Mouse (Mus musculus) ES-Bruce4 (cell line): ENCODE results near the gene Smpd2. TPM values are rescaled to one million over a fixed set of nuclear protein-coding genes. Genes with fewer than 3 reads are reported as not detected.

ENCODE experiments used
- H3K27ac ChIP-seq: 2 replicates; pipeline ENCODE4 v1.5.1; 2012; ENCODE audit warnings: low read length, inconsistent platforms; ENCODE audit not compliant: insufficient read depth
- H3K27me3 ChIP-seq: 2 replicates; pipeline ENCODE4 v1.6.1; 2012; ENCODE audit warnings: mild to moderate bottlenecking, low read length, inconsistent platforms; ENCODE audit not compliant: control insufficient read depth, poor library complexity, insufficient read depth, severe bottlenecking
- H3K36me3 ChIP-seq: 2 replicates; pipeline ENCODE4 v1.6.1; 2012; ENCODE audit warnings: inconsistent platforms, mild to moderate bottlenecking, low read length, moderate library complexity; ENCODE audit not compliant: control insufficient read depth, poor library complexity, insufficient read depth, severe bottlenecking
- H3K4me1 ChIP-seq: one replicate; pipeline ENCODE4 v1.8.1; 2011; ENCODE audit warnings: low read length; ENCODE audit not compliant: control insufficient read depth, insufficient read depth
- H3K4me3 ChIP-seq: 2 replicates; pipeline ENCODE4 v1.5.1; 2011; ENCODE audit warnings: low read depth, mild to moderate bottlenecking, low read length
- H3K9ac ChIP-seq: 2 replicates; pipeline ENCODE4 v1.6.1; 2012; ENCODE audit warnings: low read depth, mild to moderate bottlenecking, inconsistent platforms; ENCODE audit not compliant: poor library complexity, severe bottlenecking
- H3K9me3 ChIP-seq: replicated peaks from 2 replicates; pipeline ENCODE4 v1.6.1; 2012; ENCODE audit warnings: mild to moderate bottlenecking, low read length, inconsistent platforms; ENCODE audit not compliant: control insufficient read depth, poor library complexity, insufficient read depth, severe bottlenecking
- CTCF ChIP-seq: IDR thresholded peaks from one replicate; pipeline ENCODE4 v1.8.1; 2011; ENCODE audit warnings: low read depth, low read length
- EP300 ChIP-seq: IDR thresholded peaks from 2 replicates; pipeline ENCODE4 v1.6.1; 2011; ENCODE audit warnings: low read depth, low read length; ENCODE audit not compliant: insufficient read depth
- POLR2A ChIP-seq: IDR thresholded peaks from one replicate; pipeline ENCODE4 v1.8.1; 2011; ENCODE audit warnings: low read length; ENCODE audit not compliant: insufficient read depth
- polyA plus RNA-seq: library from polyadenylated mRNA; stranded (reverse); fragments of >200 nt; gene quantifications from 2 replicates; pipeline ENCODE4 v1.2.4, GENCODE M21; 2011; ENCODE audit warnings: low read depth; ENCODE audit not compliant: missing spikeins, insufficient read depth, insufficient read length

The Smpd2 gene
- 8.5 and 10.4 TPM in 2 replicates for polyA plus RNA-seq

DNA sequence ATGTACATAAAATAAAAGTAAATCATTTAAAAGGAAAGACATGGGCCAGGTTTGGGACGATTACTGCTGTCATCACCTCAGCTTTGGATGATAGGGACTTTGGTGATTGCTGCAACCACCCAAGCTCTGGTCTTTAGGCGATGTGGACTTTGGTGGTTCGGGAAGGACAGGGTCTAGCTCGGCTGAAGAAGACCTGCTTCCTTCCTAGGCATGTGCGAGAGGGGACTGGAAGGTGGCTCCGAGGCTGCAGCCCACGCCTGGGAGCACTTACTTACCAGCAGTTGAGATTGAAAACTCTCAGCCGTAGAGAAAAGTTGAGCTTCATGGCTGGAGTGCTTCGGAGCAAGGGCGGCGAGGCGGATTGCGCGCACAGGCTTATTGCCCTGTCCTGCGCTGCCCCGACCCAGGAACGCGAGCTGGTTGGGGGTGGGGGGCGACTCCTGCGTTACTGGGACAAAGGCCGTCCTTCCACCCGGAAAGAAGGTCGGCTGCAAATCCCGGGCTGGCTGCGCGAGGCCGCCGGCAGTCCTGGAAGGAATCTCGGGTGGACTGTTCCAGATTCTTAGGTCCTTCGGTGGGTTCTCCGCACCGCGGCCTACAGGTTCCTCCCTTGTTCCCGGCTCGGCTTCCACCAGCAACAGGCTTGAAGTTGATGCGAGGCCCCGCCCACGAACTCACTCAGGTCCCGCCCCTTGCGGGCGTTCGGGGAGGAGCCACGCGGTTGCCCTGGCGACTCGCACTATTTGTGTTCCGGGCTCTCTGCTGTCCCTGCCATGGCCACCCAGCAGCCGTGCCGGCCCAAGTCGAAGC is at the start of gene Smpd2, which contains the start of gene Ppil6:
Smpd2 (minus strand) TSS at position 662 of the 810 bp plus-strand sequence.
Ppil6 (plus strand) TSS at position 732 of the 810 bp plus-strand sequence.
- Histone ChIP-seq H3K9me3 (no peaks in the 10 kb centered on the region), H3K36me3 (no peaks in the 10 kb centered on the region), H3K9ac (peak within 1 kb of the TSS; percentile 80), H3K27ac (no peak within 1 kb of the TSS), H3K4me3 (peak within 1 kb of the TSS; percentile 81), H3K4me1 (no peaks in the 10 kb centered on the region), H3K27me3 (no peaks in the 10 kb centered on the region)
- TF ChIP-seq CTCF = no peak
- TF ChIP-seq EP300 = no peak
- TF ChIP-seq POLR2A = no peak

DNA sequence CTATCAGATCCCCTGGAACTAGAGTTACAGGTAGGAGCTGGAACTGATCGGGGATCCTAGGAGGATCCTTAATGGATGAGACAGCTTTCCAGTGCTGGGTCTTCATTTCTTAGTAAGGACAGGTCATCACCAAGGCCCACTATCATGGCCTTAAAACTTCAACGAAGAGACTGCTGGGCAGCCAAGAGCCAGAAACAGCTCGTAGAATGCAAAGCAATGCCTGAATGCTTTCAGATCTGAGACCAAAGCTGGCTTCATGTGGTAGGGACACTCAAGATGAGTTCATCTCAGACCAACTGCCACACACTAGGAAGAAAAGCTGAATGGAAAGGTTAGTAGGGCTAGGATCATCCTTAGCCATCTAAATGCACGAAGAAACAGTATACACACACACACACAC is 48.8 kb upstream of the Smpd2 start:
- no peak overlapping the region for H3K9ac ChIP-seq
- no peak for TF ChIP-seq EP300
- TF ChIP-seq POLR2A = no peak
- no peak for TF ChIP-seq CTCF
- H3K9me3 ChIP-seq = no peaks in the 10 kb centered on the region
- H3K36me3 ChIP-seq = peaks cover 15% of the 10 kb centered on the region
- no peaks in the 10 kb centered on the region for H3K4me1 ChIP-seq
- H3K27me3 ChIP-seq = no peaks in the 10 kb centered on the region
- no peak overlapping the region for H3K4me3 ChIP-seq
- no peak overlapping the region for H3K27ac ChIP-seq

DNA sequence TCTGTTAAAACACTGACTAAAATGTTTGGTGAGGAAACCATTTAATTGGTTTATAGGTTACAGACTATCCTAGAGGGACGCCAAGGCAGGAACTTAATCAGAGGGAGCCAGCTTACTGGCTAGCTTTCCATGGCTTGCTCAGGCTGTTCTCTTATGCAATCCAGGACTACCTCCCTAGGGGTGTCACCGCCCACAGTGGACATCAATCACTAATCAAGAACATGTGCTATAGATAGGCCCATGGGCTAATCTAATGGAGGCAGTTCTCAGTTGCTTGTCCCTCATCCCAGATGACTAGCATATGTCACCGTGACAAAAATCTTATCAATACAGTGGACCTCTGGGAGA is 47.8 kb upstream of the Smpd2 start:
- Histone ChIP-seq H3K27ac (no peak overlapping the region), H3K36me3 (peaks cover 24% of the 10 kb centered on the region), H3K4me3 (no peak overlapping the region), H3K4me1 (no peaks in the 10 kb centered on the region), H3K27me3 (no peaks in the 10 kb centered on the region), H3K9me3 (no peaks in the 10 kb centered on the region), H3K9ac (no peak overlapping the region)
- no peak for TF ChIP-seq CTCF
- TF ChIP-seq EP300 = no peak
- TF ChIP-seq POLR2A = no peak

DNA sequence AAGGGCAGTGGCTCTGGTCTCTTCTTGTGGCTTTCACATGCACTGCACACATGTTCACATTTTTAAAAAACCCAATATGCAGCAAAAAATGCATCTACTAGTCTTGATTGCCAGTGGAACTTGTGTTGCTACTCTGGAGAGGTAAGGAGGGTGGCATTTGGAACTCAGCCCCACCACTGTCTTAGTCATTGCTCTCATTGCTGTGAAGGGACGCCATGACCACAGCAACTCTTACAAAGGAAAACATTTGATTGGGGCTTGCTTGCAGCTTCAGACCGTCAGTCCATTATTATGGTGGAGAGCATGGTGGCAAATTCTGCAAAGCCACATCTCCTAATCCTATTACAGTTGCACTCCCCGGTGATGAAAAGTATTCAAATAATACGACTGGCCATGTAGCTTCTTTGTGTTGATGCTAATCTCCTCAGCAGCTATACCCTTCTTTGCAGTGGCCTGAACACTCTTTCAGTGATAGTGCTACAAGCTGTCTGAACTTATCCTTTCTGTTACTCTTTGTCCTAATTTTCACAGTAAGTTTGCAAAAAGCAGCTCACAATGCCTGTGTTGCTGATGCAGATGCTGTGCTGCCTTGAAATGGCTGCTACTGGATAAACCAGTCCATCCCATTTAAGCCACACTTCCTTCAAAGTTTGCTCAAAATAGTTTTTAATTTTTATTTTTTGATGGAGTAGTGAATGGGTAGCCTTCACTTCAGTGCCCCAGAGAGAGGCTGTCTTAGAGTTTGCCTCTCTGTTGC is 47.2 kb upstream of the Smpd2 start:
- TF ChIP-seq CTCF = no peak
- TF ChIP-seq EP300 = no peak
- H3K4me3 ChIP-seq = no peak overlapping the region
- H3K36me3 ChIP-seq = peaks cover 29% of the 10 kb centered on the region
- no peaks in the 10 kb centered on the region for H3K9me3 ChIP-seq
- H3K27me3 ChIP-seq = no peaks in the 10 kb centered on the region
- no peak overlapping the region for H3K27ac ChIP-seq
- H3K9ac ChIP-seq = no peak overlapping the region
- no peaks in the 10 kb centered on the region for H3K4me1 ChIP-seq

DNA sequence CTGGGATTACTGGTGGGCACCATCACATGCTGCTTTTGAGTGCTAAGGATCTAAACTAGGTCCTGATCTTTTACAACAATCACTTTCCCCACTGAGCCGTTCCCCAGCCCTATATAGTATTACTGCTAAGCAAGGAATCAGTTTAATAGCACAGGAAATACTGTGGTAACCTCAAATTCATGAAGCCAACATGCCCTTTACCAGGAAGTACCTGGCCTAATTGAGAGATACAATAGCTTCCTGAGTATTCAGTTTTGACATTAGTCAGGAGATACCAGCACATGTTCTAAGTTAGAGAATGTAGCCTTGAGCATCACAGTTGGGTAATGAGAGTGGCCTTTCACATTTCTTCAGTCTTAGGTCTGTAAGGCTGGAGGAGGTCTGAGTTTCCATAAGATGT is 46.5 kb upstream of the Smpd2 start:
- TF ChIP-seq POLR2A (no peak), EP300 (no peak), CTCF (no peak)
- peaks cover 30% of the 10 kb centered on the region for H3K36me3 ChIP-seq

DNA sequence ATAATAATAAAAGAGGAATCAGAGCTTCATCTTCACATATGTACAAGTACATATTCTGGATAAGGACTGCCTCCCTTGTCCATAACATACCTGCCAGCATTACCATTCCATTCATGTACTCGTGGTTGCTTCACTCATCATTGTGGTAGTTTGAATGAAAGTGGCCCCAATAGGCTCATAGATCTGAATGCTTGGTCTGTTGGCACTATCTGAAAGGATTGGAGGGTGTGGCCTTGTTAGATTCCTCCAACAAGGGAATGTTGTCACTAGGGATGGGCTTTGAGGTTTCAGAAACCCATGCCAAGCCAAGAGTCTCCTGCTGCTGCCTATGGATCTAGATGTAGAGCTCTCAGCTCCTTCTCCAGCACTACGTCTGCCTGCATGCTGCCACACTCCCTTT is 45.8 kb upstream of the Smpd2 start:
- Histone ChIP-seq H3K9me3 (no peaks in the 10 kb centered on the region), H3K4me3 (no peak overlapping the region), H3K27ac (no peak overlapping the region), H3K9ac (no peak overlapping the region), H3K27me3 (no peaks in the 10 kb centered on the region), H3K36me3 (peaks cover 35% of the 10 kb centered on the region), H3K4me1 (no peaks in the 10 kb centered on the region)
- TF ChIP-seq EP300 (no peak), CTCF (no peak), POLR2A (no peak)

More for the DNA sequence above, 46.5 kb upstream of the Smpd2 start:
- H3K9ac ChIP-seq = no peak overlapping the region
- H3K27ac ChIP-seq = no peak overlapping the region
- no peak overlapping the region for H3K4me3 ChIP-seq
- no peaks in the 10 kb centered on the region for H3K27me3 ChIP-seq
- no peaks in the 10 kb centered on the region for H3K4me1 ChIP-seq
- H3K9me3 ChIP-seq = no peaks in the 10 kb centered on the region
